Mouse (Mus musculus) cerebellum, postnatal 25 days (tissue): ENCODE measurements at regions not wholly inside any gene's neighbourhood (a gene's known extent, or its start where the extent isn't known, plus 50 kb on each side); places are given as distances from the start of the nearest gene placed in this dataset.

Source experiments
- DNase-seq, 2 experiments: peaks; one replicate each; pipeline ENCODE4 v3.0.0; 2021; ENCODE audit warnings: mixed read lengths in 2 of 2

DNA sequence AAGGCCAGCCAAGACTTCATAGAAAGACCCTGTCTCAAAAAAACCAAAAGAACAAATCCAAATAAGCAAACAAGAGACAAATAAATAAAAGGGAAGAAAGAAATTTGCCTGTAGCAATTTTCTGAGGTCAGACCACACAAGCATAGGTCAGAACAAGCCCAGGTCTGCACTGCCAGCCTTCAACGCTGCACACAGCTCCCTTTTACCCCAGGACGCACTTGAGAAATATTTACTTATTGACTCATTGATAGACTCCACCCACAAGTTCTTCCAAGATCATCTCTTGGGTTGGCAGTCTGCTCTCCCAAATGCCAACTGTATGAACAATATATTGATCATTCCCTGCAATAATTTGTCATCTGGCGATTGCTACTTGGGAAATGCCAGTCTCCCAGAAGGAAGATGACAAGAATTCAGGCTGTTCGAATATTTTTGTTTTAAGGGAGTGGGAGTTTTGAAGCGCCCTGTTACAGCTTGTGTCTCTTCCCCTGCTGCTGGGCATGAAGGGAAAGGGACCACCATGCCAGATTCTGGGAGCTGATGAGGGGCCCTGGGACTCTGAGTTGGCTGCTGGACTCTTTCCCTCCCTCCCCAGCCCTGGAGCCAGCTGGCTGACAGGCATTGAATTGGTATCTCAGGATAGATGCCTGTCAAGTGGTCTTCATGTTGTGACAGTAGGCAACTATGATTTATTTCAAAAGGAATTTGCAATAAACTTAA, 102.9 kb upstream of the Tle3 start:
- DNase-seq, result no peak

DNA sequence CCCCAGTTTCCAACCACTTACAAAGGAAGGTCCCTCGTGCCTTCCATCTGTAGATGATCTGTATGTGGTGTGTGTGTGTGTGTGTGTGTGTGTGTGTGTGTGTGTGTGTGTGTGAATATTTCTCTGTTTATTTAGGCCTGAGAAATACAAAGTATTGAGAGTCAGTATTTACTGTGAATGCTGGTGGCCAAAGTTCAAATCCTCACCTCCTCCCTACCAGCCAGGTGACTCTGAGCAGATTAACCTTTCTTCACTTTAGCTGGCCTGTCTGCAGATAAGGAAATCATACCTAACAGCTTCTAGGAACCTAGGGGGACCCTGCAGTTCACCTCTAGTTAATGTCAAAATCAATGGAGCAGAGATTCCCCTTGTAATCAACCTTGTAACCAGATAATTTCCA, 100.9 kb upstream of the Tle3 start:
- no peak for DNase-seq

DNA sequence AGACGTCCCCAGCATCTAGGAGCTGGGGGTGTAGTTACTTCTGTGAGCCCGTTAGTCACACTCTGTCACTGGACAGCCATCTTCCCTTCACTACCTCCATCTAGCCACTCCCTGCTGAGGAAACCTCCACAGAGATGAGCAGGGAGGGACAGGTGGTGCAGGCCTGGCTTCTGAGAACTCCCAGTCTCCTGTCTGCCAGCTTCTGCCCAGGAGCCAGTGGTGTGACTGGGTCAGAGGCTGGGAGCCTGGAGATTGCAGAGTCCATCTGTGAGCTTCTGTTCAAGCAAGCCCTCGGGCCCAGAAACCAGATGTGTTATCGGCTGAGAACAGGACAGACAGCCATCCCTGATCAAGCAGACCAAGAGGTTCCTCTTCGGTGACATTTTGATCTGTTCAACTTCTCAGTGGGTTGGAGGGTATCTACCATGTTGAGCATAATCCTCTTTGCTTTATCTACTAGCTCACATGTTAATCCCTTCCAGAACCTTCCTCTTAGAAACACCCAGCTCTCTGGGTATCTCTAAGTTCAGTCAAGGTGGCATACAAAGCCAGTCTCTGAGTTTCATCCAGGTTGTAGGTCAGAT, 100.3 kb upstream of the Tle3 start:
- DNase-seq, result peak; percentile 40 to 47

DNA sequence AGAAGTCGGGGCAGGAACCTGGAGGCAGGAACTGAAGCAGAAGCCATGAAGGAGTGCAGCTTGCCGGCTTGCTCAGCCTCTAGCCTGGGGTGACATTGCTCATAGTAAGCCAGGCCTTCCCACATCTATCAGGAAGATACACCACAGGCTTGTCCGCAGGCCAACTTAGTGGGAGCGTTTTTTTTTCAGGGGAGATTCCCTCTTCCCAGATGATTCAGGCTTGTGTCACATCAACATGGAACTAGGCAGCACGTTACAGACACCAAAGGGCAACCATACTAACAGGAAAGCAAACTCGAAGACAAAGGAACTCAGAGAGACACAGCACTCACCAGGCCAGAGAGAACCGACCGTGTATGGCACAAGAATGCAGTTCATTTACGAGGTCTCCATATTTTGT, 98.1 kb upstream of the Tle3 start:
- DNase-seq, result no peak

DNA sequence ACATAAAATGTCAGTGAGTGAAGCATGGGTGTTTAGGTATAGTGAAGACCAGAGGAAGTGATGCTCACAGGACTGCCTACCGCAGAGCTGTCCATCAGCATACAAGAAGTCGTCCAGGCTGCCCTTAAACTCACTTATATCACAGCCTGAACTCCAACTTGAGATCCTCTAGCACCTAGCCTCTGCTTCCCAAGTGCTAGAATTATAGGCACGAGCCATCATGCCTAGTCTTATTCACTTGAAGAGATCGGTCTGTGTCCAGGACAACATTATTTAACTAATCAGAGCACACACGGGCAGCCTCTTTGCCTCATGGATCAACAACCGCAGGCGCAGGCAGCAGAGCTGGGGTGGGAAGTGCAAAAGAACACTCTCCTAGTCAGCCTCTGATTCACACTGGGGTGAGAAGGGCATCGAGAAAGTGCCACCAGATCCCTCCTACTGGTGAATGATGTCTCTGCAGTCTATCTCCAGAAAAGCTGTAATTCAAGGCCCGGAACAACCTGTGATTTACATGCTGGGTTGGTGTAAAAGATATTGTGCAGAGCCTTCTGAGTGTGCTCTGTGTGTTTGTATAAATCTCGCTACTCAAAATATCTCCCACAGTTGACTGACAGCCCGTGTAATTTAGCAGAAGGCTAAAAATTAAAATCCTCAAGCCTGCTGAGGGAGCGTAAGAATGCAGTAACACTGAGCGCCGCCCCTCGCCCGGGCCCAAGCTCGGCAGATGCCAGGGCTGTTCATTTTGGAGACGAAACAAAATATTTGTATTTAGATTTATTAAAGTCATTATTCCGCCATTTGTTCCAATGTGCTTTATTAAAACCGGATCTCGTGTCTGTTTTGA, 94.6 kb upstream of the Tle3 start:
- DNase-seq, result peak; percentile 68 to 71

DNA sequence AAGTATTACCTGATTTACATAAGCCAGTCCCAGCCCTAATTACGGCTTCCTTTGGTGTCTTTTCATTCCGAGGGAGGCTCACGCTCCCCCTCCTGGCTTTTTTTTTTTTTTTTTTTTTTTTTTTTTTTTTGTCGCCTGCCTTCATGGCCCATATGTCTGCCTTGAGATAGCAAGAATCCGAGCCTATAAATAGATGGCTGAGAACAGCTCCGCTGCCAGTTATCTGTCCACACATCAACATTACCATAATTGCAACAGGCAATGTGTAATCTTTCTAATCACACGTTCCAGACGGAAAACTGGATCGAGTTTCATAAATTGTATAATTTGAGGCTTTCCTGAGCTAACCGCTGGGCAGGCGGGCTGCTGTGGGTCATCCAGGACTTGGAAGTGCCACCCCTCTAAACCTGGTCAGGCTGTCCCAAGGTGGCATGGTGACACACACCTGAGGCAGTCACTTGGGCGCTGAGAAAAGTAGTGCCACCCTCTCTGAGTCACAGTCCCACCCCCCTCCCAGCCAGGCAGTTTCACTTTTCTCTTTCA, 93.9 kb upstream of the Tle3 start:
- peak; percentile 43 to 60 for DNase-seq

DNA sequence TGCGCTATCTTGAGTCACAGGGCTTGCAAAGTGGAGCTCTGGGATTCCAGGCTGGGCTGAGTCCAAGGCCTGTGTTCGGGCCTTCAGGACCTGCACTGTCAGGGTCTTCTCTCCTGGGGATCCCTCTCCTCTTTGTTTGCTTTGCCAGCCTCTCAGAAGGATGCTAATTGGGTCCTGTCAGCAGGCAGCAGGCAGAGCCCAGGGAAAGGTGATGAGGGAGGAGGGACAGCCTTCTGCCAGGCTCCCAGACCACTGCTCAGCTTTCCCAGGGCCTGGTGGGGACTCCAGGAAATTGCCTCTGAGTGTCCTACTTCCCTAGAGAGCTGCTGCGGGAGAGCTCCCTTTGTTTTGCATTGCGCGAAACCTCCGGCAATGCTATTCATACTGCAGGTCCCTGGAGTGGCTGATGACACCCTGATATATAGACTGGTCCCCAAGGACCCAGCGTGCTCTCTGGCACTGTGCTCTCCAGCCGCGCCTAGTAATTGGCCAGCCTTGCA, 93.1 kb upstream of the Tle3 start:
- DNase-seq, result peak; percentile 51 to 54

DNA sequence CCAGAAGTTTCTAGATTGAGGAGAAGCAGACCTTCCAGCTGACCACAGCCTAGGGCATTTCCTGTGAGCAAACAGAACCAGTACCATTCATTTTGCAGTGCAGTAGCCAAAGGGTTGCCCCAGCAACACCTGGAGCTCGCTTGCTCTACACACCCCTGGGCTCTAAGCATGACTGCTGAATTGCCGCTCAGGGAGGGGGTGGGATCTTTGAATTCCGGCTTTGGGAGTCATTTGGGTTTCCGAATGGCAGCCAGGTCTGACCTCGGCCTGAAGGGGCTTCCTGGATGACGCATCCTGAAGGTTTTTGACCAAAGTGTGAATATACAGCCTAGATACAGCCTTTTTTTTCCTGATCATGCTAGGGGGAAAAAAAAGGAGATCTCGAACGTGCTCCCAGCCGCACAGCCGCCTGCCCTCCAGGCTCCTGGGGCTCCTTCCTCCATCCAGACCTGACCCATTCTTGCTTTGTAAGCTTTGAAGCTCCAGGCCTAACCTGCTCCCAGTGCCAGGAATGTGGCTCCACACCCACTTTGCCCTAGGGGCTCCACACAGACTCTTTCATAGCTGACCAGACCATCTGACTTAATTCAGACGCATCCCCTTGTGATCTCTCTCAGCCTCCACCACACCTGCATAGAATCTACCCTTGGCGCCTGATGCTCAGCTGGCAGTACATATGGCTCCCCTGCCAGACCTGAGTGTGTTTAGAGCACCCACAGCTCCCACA, 91.1 kb upstream of the Tle3 start:
- DNase-seq, result no peak

DNA sequence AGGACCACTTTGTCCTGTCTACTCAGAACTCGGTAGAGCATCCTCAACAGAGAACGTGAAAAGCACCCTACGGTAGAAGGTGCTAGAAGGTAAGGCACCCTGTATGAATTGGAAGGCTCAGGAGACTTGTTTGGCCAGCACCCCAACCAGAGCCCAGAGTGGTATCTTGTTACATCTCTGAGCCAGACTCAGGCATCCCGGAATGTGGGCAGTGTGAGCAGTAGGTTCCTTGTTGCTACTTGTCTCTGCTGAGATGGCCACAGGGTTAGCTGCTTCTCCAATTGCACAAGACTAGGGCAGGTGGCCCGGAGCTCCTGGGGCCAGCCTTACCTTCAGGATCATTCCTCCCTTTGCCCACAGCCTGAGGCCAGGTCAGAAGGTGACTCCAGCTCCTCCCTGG, 88.9 kb upstream of the Tle3 start:
- DNase-seq, result no peak

DNA sequence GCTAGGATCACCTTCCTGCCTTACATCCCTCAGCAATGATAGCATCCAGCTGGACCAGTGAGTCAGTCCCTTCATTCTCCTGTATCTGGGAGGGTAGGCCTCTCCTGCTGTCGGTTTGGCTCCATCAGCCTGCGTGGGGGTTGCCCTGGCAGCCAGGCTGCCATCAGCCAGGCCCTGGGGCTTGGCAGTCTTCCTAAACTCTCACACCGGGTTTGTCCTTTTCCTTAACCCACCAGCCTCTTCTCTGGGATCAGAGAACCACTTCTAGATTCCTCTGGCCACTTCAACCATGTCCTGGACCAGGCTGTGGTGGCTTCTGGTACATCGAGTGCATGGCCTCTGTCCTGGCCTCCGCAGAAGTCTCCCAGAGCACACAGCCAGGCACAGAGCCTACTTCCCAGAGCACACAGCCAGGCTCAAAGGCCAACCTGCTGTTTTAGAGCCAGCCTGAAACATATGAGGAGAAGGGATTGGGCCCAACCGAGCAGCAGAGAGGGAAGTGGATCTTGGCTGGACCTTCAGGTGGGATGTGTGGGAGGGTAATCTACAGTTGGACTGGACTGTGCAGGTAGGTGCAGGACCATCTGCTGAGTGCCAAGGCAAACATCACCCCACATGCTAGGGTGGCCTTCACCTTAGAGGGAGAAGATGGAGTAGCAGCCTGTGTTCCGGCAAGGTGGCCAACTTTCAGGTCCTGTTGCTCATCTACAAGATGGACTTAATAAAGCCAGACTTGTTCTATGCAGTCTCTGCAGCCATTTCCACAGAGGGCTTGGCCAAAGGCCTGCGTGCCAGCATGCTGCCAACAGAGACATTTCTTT, 87.8 kb upstream of the Tle3 start:
- DNase-seq, result peak; percentile 90

DNA sequence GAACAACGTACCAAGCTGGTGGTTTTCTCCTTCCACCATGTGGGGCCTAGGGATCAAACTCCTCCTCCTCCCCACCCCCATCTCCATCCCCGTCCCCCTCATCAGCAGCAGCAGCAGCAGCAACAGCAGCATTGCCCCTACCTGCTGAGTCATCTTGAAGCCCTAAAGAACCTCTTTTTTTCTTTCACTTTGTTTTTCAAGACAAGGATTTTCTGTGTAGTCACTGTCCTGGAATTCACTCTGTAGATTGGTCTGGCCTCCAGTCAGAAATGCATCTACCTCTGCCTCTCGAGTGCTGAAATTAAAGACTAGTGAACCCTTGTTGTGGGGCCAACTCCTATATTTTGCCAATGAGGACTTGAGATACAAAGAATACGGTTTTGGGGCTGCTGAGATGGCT, 85.6 kb upstream of the Tle3 start:
- no peak for DNase-seq

DNA sequence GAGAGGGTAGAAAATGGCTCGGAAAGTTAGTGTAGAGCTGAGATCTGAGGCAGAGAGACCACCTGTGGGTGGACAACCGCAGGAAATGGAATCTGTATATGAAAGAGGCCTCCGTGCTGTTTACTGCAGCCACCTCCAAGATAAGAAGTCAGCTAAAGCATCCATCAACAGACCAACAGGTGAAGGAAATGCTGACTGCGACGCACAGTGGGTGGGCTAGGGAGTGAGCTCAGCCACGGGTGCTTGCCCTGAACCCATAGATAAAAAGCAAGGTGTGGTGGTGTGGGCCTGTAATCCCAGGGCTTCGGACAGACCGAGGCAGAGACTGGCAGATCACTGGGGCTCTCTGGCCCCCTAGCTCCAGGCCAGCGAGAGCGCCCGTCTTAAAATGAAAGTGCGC, 83.0 kb upstream of the Tle3 start:
- DNase-seq, result no peak

DNA sequence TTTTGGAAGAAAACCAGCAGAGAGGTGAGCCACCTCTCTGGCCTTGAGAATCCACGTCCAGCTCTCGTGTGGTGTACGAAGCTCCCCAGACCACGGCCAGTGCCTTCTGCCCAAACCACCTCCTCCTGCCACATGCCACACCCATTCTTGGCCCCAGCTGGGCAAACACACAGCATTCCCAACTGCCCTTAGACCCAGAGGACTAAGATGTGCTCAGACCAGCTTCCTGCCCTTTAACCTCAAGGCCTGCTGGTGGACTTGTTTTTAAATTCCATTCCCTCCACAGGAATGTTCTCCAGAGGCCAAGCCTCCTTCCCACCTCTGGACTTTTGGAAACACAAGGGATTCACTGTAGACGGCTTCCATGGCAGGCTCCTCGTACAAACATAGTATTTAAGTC, 82.5 kb upstream of the Tle3 start:
- DNase-seq, result no peak

DNA sequence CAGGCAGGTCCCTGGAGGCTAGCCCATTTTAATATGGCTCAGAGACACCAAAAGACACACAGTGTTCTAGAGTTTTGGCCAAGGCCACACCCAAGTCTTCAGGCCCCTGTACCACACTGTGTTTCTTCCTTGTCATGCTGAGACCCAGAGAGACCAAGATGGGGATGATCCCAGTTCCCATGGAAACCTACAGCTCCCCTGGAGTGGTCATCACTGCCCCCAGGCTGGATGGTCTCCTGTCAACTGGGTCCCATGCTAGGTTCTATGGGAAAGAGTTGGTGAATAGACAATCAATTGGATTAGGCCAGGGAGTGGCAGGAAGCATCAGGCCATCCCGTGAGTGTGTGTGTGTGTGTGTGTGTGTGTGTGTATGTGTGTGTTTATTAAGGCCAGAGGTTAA, 80.5 kb upstream of the Tle3 start:
- no peak for DNase-seq

DNA sequence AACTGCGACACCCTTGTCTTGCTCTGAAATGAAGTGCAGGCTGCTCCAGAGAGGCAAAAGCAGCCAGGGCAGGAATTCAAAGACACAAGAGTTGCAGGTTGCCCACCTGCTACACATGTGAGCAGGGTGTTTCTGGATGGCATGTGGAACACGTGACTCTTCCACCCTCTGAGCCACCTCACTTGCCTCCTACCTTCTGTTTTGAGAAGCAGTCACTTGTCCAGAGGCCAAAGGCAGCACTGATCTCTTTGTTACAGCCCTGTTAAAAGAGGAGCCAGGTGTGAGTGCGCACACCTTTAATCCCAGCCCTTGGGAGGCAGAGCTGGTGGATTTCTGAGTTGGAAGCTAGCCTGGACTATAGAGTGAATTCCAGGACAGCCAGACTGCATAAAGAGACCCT, 79.7 kb upstream of the Tle3 start:
- DNase-seq, result no peak

DNA sequence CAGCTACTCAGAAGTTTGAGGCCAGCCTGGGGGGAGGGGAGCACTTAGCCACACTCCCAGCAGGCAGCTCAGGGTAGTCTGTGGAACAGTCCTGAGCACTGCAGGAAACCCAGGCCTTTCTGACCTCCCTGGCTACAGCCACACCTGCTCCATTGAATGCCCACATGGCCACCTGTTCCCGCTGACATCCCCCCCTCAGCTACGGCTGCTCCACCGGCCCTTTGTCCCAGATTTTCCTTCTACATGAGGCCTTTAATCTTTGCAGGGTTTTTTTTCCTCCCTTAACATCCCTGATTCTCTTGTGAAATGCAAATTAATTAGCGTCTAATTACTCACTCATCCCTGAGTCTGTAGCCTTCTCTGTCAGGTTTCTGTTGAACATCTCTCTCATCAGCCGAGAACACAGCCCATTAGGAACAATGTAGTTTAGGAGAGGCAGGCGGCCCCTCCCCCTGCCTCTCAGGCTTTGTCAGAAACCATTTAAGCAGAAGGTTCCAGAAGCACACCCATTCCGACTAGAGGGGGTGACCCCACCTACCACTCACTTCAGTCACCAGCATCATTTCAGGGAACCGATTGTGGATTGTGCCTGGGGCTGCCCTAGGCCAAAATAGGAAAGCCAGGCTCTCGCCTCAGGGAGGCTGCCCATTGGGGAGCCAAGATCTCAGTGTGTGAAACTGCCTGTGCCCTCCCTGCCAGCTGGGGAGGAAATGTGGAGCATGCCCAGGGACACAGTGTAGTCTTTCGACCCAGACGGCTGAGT, 78.8 kb upstream of the Tle3 start:
- DNase-seq, result peak; percentile 92 to 94

DNA sequence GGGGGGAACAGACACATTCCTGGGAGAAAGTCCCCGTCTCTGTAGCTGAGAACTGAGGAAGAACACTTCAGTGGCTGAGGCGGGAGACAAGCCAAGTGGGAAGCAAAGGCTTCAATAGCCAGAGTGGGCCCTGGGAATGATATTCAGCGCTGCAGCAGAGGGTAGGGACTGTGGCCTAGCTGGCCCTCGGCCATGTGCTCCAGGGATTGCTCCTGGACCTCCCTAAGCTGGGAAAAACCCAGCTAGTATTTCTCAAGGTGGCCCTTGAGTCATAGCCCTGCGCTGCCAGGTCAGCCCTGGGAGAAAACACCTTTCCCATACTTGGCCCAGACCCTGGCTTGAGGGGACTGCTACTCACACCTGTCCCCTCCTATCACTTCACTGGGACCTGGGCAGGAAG, 77.2 kb upstream of the Tle3 start:
- no peak for DNase-seq

DNA sequence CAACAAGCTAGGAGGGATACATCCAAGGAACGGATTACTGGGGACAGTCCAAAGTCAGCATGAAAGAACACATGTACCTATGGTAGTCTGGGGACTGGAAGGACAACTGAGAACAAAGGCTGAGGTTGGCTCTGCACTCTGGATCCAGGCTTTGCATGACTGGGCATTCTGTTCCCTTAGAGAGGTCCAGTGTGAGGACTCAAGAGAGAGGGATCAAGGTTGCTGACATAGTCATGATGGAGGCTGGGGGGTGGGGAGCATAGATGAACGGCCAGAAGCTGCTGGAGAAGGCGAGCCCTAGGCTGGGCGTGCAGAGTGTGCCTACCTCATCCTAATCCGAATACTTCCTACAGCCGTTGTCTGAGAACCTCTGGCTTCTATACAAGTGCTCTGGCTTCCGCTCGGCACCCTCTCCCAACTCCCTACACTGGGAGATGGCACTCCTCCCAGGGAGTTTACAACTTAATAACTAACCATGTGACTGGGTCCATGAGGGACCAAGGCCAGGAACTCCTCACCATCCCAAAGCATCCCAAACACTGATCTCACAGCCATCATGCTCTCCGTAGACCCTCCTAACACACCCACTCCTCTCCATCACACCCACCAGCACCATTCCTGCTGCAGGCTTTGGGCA, 75.7 kb upstream of the Tle3 start:
- DNase-seq, result no peak

DNA sequence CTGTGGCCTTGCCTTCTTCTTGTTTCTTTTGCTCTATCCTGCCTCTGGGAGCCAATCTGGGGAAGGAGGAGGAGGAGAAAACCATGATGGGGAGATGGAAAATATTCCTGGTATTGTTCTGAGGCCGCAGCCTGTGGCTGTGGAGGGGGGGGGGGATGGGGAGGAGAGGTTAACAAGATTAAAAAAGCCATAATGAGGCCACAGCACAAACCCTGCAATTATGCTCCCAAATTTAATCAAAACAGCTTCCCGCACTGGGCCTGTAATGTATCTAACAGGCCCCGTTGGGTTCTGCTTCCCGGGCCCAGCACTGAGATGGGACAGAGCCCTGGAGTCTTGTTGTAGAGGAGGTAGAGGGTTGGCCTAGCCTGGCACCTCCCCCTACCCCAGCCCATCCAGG, 74.8 kb upstream of the Tle3 start:
- DNase-seq, result no peak

DNA sequence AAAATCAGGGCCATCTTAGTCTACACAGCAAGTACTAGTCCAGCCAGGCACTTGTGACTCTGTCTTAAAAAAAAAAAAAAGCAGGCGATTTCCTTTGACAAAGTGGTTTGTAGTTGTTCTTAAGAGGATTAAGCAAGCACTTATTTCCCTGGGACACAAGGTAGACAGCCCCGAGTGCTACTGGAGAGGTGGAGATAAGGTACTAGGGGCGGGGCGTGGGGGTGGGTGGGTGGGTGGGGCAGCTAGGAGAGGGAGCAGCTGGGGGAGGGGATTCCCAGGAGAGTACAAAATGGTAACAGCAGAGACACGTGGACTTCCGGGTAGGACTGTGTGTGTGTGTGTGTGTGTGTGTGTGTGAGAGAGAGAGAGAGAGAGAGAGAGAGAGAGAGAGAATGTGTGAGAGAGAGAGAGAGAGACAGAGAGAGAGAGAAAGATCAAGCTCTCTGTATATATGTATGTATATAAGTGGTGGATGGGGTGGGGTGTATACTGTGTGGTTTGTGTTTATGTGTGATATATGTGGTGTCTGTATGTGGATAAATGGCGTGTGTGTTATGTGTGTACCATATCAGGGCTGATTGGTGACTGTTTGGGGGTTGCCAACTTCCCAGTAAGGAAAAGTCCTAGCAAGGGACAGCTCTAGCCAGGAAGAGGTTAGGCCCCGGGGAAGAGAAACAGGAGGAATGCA, 72.1 kb upstream of the Tle3 start:
- DNase-seq, result no peak
